Mouse (Mus musculus) right cerebral cortex, adult 18-20 months (tissue): ENCODE results near the gene Olfr1258.
A peak's percentile ranks its signal among the peaks of the same experiment; 100 is the strongest.
"Not testable (repeated sequence)": the region's sequence is repeated elsewhere in the genome, so short reads cannot be mapped to it uniquely, and the experiment has no call there.

Experiments used
- DNase-seq: peaks from one replicate; pipeline ENCODE4 v3.0.0; 2022; ENCODE audit warnings: mixed read lengths

Gene Olfr1258

DNA sequence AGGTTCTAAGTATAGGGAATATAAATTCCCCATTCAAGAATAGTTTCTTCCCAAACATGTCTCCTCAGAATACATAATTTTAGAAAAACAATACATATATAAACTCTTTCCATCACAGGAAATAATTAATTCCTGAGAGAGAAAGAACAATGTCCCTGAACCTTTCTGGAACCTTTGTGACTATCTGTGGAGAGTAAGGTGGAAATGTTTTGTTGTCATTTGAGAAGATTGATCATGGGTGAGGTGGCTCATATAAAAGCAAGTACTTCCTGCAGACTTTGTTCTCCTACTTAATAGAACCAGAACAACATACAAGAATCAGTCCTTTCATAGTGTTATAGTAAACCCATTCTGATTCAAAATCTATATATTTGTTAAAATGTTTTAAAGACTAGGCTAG lies at the start of gene Olfr1258:
Gene Olfr1258, plus strand, starts transcription at position 301 of the 400 bp plus-strand sequence.
- DNase-seq = no peak

DNA sequence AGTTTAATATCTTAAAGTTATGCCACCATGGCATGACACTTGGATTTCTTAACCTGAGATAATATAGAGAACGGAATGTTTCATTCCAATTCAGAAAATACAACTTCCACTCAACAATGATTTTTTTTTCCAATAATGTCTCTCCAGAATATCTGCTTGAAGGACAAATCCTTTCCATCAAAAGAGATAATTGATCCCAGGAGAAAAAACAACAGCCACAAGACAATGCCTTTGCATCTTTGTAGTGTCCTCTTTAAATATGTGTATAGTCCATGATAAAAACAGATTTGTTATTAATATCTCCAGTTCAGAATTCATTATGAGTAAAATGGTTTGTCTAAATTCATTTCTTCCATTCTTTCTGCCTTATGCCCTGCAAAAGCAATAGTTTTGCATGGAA lies 49.0 kb upstream of the Olfr1258 start, which contains the start of gene Olfr1257:
Gene Olfr1257, plus strand, starts transcription at position 301 of the 400 bp plus-strand sequence.
- DNase-seq = no peak

DNA sequence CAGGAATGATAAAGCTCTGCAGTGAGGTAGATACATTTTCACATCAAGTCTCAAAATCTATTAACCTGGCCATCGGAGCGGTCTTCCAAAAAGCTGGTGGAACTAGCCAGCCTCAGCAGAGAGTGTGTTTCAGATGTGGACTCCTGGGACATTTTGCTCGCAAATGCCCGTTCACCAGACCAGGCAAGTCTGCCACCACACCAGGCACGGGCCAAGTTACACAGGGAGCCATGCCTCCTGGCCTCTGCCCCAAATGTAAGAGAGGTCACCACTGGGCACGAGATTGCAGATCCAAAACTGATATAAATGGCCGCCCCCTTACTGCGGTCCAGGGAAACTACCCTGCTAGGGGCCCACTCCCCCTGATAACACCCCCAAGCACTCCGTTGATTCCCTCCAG lies 14.5 kb upstream of the Olfr1258 start:
- DNase-seq = not testable (repeated sequence)

- DNase-seq = no peak
These were observed 21.5 kb downstream of the Olfr1258 start, which contains the start of gene Olfr1259 for GRCm38 (mm10) chr2:89948564-89948963. Olfr1259 (minus strand) TSS chr2:89948664.

- DNase-seq = peak; percentile 5
These were observed 47.1 kb downstream of the Olfr1258 start, which contains the start of gene Olfr1260 for GRCm38 (mm10) chr2:89974184-89974583. Olfr1260 (plus strand) TSS chr2:89974340.

- no peak for DNase-seq
These were observed 50.6 kb downstream of the Olfr1258 start for GRCm38 (mm10) chr2:89977709-89978108.
